Mouse (Mus musculus) thymus, adult 2 months (tissue): ENCODE results near the gene Oprl1.

Experiments
- CTCF ChIP-seq: fragments of 200-500 bp; IDR thresholded peaks from 2 replicates; pipeline ENCODE4 v1.5.1; 2012; ENCODE audit warnings: mild to moderate bottlenecking, control low read depth, low read length, moderate library complexity, borderline replicate concordance; ENCODE audit not compliant: control insufficient read depth, poor library complexity, insufficient read depth; ENCODE audit errors: extremely low read depth
- POLR2A ChIP-seq: fragments of 200-500 bp; IDR thresholded peaks from 2 replicates; pipeline ENCODE4 v1.6.1; 2012; ENCODE audit warnings: mild to moderate bottlenecking, low read length, control low read depth, moderate library complexity; ENCODE audit not compliant: control insufficient read depth, poor library complexity, insufficient read depth; ENCODE audit errors: extremely low read depth

DNA sequence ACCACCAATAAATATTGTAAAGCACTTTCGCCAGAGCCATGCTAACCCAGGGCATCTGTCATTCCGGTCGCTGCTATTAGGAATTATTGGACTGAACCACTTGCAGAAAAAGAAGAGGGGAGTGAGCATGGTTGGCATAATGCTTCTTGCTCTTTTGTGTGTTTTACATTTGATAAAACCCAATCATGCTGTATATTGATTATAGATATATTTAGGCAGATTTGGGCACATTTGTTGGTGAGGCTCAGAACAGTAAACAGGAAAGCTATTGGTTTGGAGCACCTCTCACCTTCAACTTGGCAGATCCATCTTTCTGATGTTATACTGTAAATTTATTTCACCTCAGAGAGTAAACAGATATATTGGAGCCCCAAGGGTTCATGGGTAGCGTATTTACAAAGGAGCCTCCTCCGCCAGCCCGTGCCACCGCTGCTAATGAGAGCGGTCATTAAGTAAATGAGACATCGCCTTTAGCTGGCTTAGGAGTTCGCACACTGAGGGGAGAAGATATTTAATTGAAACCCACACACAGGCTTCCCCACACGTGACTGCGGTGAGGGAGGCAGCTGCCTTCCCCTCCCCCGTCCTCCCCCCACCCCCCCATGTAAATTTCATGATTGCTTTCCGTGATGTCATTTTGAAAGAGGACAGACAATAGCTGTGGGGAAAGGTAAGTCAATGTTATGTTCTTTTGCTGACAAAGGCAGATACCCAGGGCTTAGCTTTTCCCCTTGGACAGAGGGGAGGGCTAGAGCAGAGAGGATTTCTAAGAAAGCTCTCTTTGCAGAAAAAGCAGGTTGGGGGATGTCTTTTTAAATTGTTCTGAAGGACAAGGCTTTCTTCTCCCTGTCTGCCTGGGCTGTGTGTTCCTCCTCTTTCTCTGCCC is 52.1 kb downstream of the Oprl1 start:
- TF ChIP-seq CTCF = no peak
- no peak for TF ChIP-seq POLR2A
